Mouse (Mus musculus) heart, embryonic 13.5 days (tissue): ENCODE results near the gene Gab2. TPM values are rescaled to one million over a fixed set of nuclear protein-coding genes. Genes with fewer than 3 reads are reported as not detected.

ENCODE experiments used
- ATAC-seq: fragments of 200-750 bp; cut with Nextera tagmentation; 2 replicates; pipeline ENCODE4 v1.8.0; 2017; ENCODE audit warnings: moderate TSS enrichment; ENCODE audit not compliant: insufficient number of reproducible peaks, low FRiP score, low TSS enrichment; ENCODE audit errors: extremely low read depth
- H3K27ac ChIP-seq: fragments of 300-500 bp; sonication (generic); replicated peaks from 2 replicates; pipeline ENCODE4 v1.5.1; 2015; ENCODE audit warnings: moderate library complexity, mild to moderate bottlenecking, inconsistent platforms
- H3K27me3 ChIP-seq: fragments of 300-500 bp; sonication (generic); replicated peaks from 2 replicates; pipeline ENCODE4 v1.6.1; 2015; ENCODE audit warnings: mild to moderate bottlenecking, inconsistent platforms
- H3K36me3 ChIP-seq: fragments of 300-500 bp; sonication (generic); 2 replicates; pipeline ENCODE4 v1.6.1; 2015; ENCODE audit warnings: mild to moderate bottlenecking, inconsistent platforms
- H3K4me1 ChIP-seq: fragments of 300-500 bp; sonication (generic); 2 replicates; pipeline ENCODE4 v1.6.1; 2015; ENCODE audit warnings: inconsistent platforms
- H3K4me2 ChIP-seq: fragments of 300-500 bp; sonication (generic); 2 replicates; pipeline ENCODE4 v1.6.1; 2015; ENCODE audit warnings: inconsistent platforms, mild to moderate bottlenecking, moderate library complexity
- H3K4me3 ChIP-seq: fragments of 300-500 bp; sonication (generic); 2 replicates; pipeline ENCODE4 v1.5.1; 2015; ENCODE audit warnings: moderate library complexity, mild to moderate bottlenecking, inconsistent platforms
- H3K9ac ChIP-seq: fragments of 300-500 bp; sonication (generic); 2 replicates; pipeline ENCODE4 v1.6.1; 2015; ENCODE audit warnings: inconsistent platforms, mild to moderate bottlenecking, moderate library complexity
- H3K9me3 ChIP-seq: fragments of 300-500 bp; sonication (generic); 2 replicates; pipeline ENCODE4 v1.6.1; 2016; ENCODE audit warnings: inconsistent platforms
- WGBS: fragments of 180-500 bp; shearing (Covaris S2); methylation state at CpG from one replicate; pipeline ENCODE4 v1.1.7; 2015; ENCODE audit warnings: mixed read lengths; 5-methylcytosine and 5-hydroxymethylcytosine counted together
- polyA plus RNA-seq: library from polyadenylated mRNA; unstranded; fragments of >200 nt; fragmentation: Nextera tagmentation; extraction: Ambion mirVana; gene quantifications from 2 replicates; pipeline ENCODE4 v1.2.1, GENCODE M21; 2015

Gab2 gene
- polyA plus RNA-seq, 1 experiment from 2014 or later = 7.1 TPM

- ATAC-seq = no peak
- no peaks in the 10 kb centered on the region for H3K36me3 ChIP-seq
- no peaks in the 10 kb centered on the region for H3K9me3 ChIP-seq
- no peaks in the 10 kb centered on the region for H3K27me3 ChIP-seq
- no peak overlapping the region; the same call in 1 of the 2 replicates for H3K27ac ChIP-seq
- peaks cover 31% of the 10 kb centered on the region for H3K4me1 ChIP-seq
- H3K9ac ChIP-seq = no peak overlapping the region
- no peak overlapping the region for H3K4me3 ChIP-seq
- WGBS = 65% methylated on average over 4 of the region's 4 CpGs
- H3K4me2 ChIP-seq = no peak overlapping the region
These were observed 1.6 kb upstream of the Gab2 start for GRCm38 (mm10) chr7:97079651-97080365.

GRCm38 (mm10) chr7:97080621-97081241 lies 655 bp upstream of the Gab2 start:
- no peak for ATAC-seq
- Histone ChIP-seq H3K9me3 (no peaks in the 10 kb centered on the region), H3K4me1 (peaks cover 31% of the 10 kb centered on the region), H3K9ac (peak overlapping the region; percentile 97), H3K27ac (peak overlapping the region; percentile 95), H3K27me3 (no peaks in the 10 kb centered on the region), H3K36me3 (no peaks in the 10 kb centered on the region), H3K4me2 (peak overlapping the region; percentile 85), H3K4me3 (peak overlapping the region; percentile 98)
- 39% methylated on average over 4 of the region's 4 CpGs for WGBS

GRCm38 (mm10) chr7:97081959-97082218 lies 503 bp downstream of the Gab2 start:
- Histone ChIP-seq H3K9me3 (no peaks in the 10 kb centered on the region), H3K4me3 (peak overlapping the region; percentile 98), H3K4me1 (peaks cover 28% of the 10 kb centered on the region), H3K27ac (peak overlapping the region; percentile 95), H3K36me3 (no peaks in the 10 kb centered on the region), H3K27me3 (no peaks in the 10 kb centered on the region), H3K9ac (peak overlapping the region; percentile 97), H3K4me2 (peak overlapping the region; percentile 85)
- under 1% methylated on average over 35 of the region's 38 CpGs for WGBS
- ATAC-seq = no peak; the same call in 1 of the 2 replicates

GRCm38 (mm10) chr7:97082219-97083101 lies 1.1 kb downstream of the Gab2 start:
- H3K27me3 ChIP-seq = no peaks in the 10 kb centered on the region
- peak; percentile 50; the same call in 1 of the 2 replicates for ATAC-seq
- peak overlapping the region; percentile 85 for H3K4me2 ChIP-seq
- no peaks in the 10 kb centered on the region for H3K36me3 ChIP-seq
- under 1% methylated on average over 39 of the region's 40 CpGs for WGBS
- peak overlapping the region; percentile 98 for H3K4me3 ChIP-seq
- H3K27ac ChIP-seq = peak overlapping the region; percentile 95
- no peaks in the 10 kb centered on the region for H3K9me3 ChIP-seq
- peaks cover 28% of the 10 kb centered on the region for H3K4me1 ChIP-seq
- peak overlapping the region; percentile 97 for H3K9ac ChIP-seq

- H3K4me3 ChIP-seq = peak overlapping the region; percentile 98; the same call in 1 of the 2 replicates
- H3K36me3 ChIP-seq = no peaks in the 10 kb centered on the region
- 69% methylated on average over 9 of the region's 9 CpGs for WGBS
- H3K9me3 ChIP-seq = no peaks in the 10 kb centered on the region
- no peaks in the 10 kb centered on the region for H3K27me3 ChIP-seq
- H3K4me2 ChIP-seq = peak overlapping the region; percentile 85
- ATAC-seq = no peak
- H3K27ac ChIP-seq = peak overlapping the region; percentile 95
- H3K9ac ChIP-seq = peak overlapping the region; percentile 97; the same call in 1 of the 2 replicates
- peaks cover 28% of the 10 kb centered on the region for H3K4me1 ChIP-seq
These were observed 2.2 kb downstream of the Gab2 start for GRCm38 (mm10) chr7:97083579-97083978.

GRCm38 (mm10) chr7:97084181-97084580 lies 2.8 kb downstream of the Gab2 start:
- no peak overlapping the region for H3K4me3 ChIP-seq
- no peak for ATAC-seq
- H3K9ac ChIP-seq = peak overlapping the region; percentile 3; the same call in 1 of the 2 replicates
- H3K27me3 ChIP-seq = no peaks in the 10 kb centered on the region
- WGBS = 90% methylated on average over 1 of the region's 1 CpGs
- peak overlapping the region; percentile 95; the same call in 1 of the 2 replicates for H3K27ac ChIP-seq
- no peaks in the 10 kb centered on the region for H3K9me3 ChIP-seq
- H3K4me2 ChIP-seq = 0 out of 2 replicates have a peak overlapping the region, but pooled peaks have one; percentile 85
- peaks cover 1% of the 10 kb centered on the region; the same call in 1 of the 2 replicates for H3K36me3 ChIP-seq
- H3K4me1 ChIP-seq = peaks cover 27% of the 10 kb centered on the region

- H3K27me3 ChIP-seq = no peaks in the 10 kb centered on the region
- WGBS = 22% methylated on average over 4 of the region's 4 CpGs
- no peaks in the 10 kb centered on the region for H3K9me3 ChIP-seq
- no peak overlapping the region for H3K4me3 ChIP-seq
- H3K4me1 ChIP-seq = peaks cover 24% of the 10 kb centered on the region
- H3K27ac ChIP-seq = no peak overlapping the region
- H3K9ac ChIP-seq = no peak overlapping the region
- H3K36me3 ChIP-seq = peaks cover 4% of the 10 kb centered on the region
- H3K4me2 ChIP-seq = no peak overlapping the region
- ATAC-seq = no peak
These were observed 3.9 kb downstream of the Gab2 start for GRCm38 (mm10) chr7:97085291-97085690.

- no peak overlapping the region for H3K4me2 ChIP-seq
- no peak for ATAC-seq
- H3K27me3 ChIP-seq = no peaks in the 10 kb centered on the region
- peaks cover 8% of the 10 kb centered on the region for H3K4me1 ChIP-seq
- no peaks in the 10 kb centered on the region for H3K9me3 ChIP-seq
- no peak overlapping the region for H3K4me3 ChIP-seq
- no peak overlapping the region for H3K9ac ChIP-seq
- WGBS = 64% methylated on average over 3 of the region's 3 CpGs
- H3K36me3 ChIP-seq = peaks cover 3% of the 10 kb centered on the region
- H3K27ac ChIP-seq = no peak overlapping the region
These were observed 12.9 kb downstream of the Gab2 start for GRCm38 (mm10) chr7:97094241-97094640.

- H3K36me3 ChIP-seq = no peaks in the 10 kb centered on the region
- no peak overlapping the region for H3K4me2 ChIP-seq
- WGBS = 80% methylated on average over 3 of the region's 3 CpGs
- no peak overlapping the region for H3K4me3 ChIP-seq
- H3K4me1 ChIP-seq = peaks cover 22% of the 10 kb centered on the region
- H3K27ac ChIP-seq = no peak overlapping the region
- H3K9me3 ChIP-seq = no peaks in the 10 kb centered on the region
- H3K27me3 ChIP-seq = no peaks in the 10 kb centered on the region
- no peak for ATAC-seq
- H3K9ac ChIP-seq = no peak overlapping the region
These were observed 26.7 kb downstream of the Gab2 start for GRCm38 (mm10) chr7:97108119-97108518.

GRCm38 (mm10) chr7:97128949-97129348 lies 47.6 kb downstream of the Gab2 start:
- Histone ChIP-seq H3K27me3 (no peaks in the 10 kb centered on the region), H3K4me1 (peaks cover 6% of the 10 kb centered on the region), H3K9ac (no peak overlapping the region), H3K36me3 (peaks cover 17% of the 10 kb centered on the region), H3K4me3 (no peak overlapping the region), H3K9me3 (0 out of 2 replicates have a peak, but pooled peaks cover 4% of the 10 kb centered on the region), H3K4me2 (no peak overlapping the region), H3K27ac (peak overlapping the region; percentile 42; the same call in 1 of the 2 replicates)
- ATAC-seq = no peak
- WGBS = 21% methylated on average over 1 of the region's 1 CpGs

GRCm38 (mm10) chr7:97136453-97136852 lies 55.1 kb downstream of the Gab2 start:
- Histone ChIP-seq H3K36me3 (peaks cover 29% of the 10 kb centered on the region), H3K4me3 (no peak overlapping the region), H3K27ac (no peak overlapping the region), H3K4me1 (no peaks in the 10 kb centered on the region), H3K9me3 (peaks cover 19% of the 10 kb centered on the region), H3K9ac (no peak overlapping the region), H3K27me3 (no peaks in the 10 kb centered on the region), H3K4me2 (no peak overlapping the region)
- ATAC-seq = no peak
- WGBS = 72% methylated on average over 3 of the region's 3 CpGs
